ENCODE assay signal across 8 mouse cellular contexts in the genomic region with DNA sequence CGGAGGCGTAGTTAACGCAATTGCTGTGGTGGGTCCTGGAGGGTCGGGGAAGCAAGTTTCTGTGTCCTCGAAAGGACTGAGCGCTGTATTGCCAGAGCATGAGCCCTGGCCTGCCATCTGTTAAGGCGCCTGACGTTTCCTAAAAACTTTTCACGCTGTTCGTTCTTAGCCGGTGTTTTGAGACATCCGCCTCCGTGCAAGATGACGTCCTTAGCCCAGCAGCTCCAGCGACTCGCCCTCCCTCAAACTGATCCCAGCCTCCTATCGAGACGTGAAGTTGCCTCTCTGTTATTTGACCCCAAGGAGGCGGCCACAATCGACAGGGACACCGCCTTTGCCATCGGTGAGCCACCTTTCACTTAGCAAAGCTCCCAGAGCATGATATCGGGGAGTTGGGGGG. TPM values are rescaled to one million over a fixed set of nuclear protein-coding genes. Genes with fewer than 3 reads are reported as not detected.
DNase-seq lines count a peak whose midpoint lies in the region; ATAC-seq and TF ChIP-seq lines count a peak whose summit lies in the region.

No protein-coding gene starts in this region.

- TF ChIP-seq CTCF in hindbrain, postnatal 0 days (IDR thresholded peaks at IDR 0.05; ENCODE audit: low read depth), result no peak

- no peak for DNase-seq in kidney, adult 11 months
- DNase-seq in ES-CJ7 (ENCODE audit: low read depth, low spot score), result peak; percentile 52
- DNase-seq in embryo, embryonic 11.5 days (ENCODE audit: low read depth, low spot score), result peak; percentile 4
- DNase-seq in hindbrain, postnatal 0 days (ENCODE audit: low spot score), result no peak
- no peak for DNase-seq in midbrain, embryonic 10.5 days (ENCODE audit: low spot score)
- no peak for DNase-seq in natural killer cell, adult 2 months (ENCODE audit: low spot score in 2 of 2)
- no peak for DNase-seq in ovary, postnatal 14 days (ENCODE audit: low spot score)

- H3K4me1 ChIP-seq in kidney, embryonic 14.5 days (ENCODE audit: control insufficient read depth, insufficient read depth, low read length), result peaks cover 7% of the 10 kb centered on the region
- H3K4me1 ChIP-seq in hindbrain, postnatal 0 days (ENCODE audit: insufficient read depth, low read length), result peaks cover 5% of the 10 kb centered on the region
- peaks cover 13% of the 10 kb centered on the region for H3K4me1 ChIP-seq in midbrain, embryonic 10.5 days

- H3K4me3 ChIP-seq in kidney, embryonic 14.5 days (ENCODE audit: low read length), result peak overlapping the region; percentile 91
- H3K4me3 ChIP-seq in hindbrain, postnatal 0 days (ENCODE audit: low read length), result peak overlapping the region; percentile 81
- H3K4me3 ChIP-seq in midbrain, embryonic 10.5 days, result peak overlapping the region; percentile 92

- peak overlapping the region; percentile 91 for H3K4me2 ChIP-seq in kidney, embryonic 14.5 days (replicated peaks; ENCODE audit: low read depth, low read length)
- H3K4me2 ChIP-seq in hindbrain, postnatal 0 days (ENCODE audit: low read depth, low read length), result peak overlapping the region; percentile 99

- peak; percentile 32 for ATAC-seq in kidney, embryonic 14.5 days (ENCODE audit: low FRiP score, low TSS enrichment)
- peak; percentile 31; the same call in 1 of the 2 replicates for ATAC-seq in hindbrain, postnatal 0 days

- H3K36me3 ChIP-seq in kidney, embryonic 14.5 days (ENCODE audit: control insufficient read depth, insufficient read depth, low read length), result peaks cover 23% of the 10 kb centered on the region; the same call in 1 of the 2 replicates
- H3K36me3 ChIP-seq in hindbrain, postnatal 0 days (ENCODE audit: insufficient read depth, low read length), result peaks cover 9% of the 10 kb centered on the region; the same call in 1 of the 2 replicates
- peaks cover 34% of the 10 kb centered on the region for H3K36me3 ChIP-seq in midbrain, embryonic 10.5 days

- H3K27ac ChIP-seq in kidney, embryonic 14.5 days (ENCODE audit: low read depth, low read length), result no peak overlapping the region
- no peak overlapping the region; the same call in 1 of the 2 replicates for H3K27ac ChIP-seq in hindbrain, postnatal 0 days
- H3K27ac ChIP-seq in midbrain, embryonic 10.5 days (replicated peaks), result peak overlapping the region; percentile 64

- peak overlapping the region; percentile 62 for H3K9ac ChIP-seq in kidney, embryonic 14.5 days (ENCODE audit: low read depth, low read length)
- H3K9ac ChIP-seq in hindbrain, postnatal 0 days (replicated peaks; ENCODE audit: low read length), result peak overlapping the region; percentile 56

- no peaks in the 10 kb centered on the region for H3K9me3 ChIP-seq in kidney, embryonic 14.5 days (ENCODE audit: control insufficient read depth, low read length)
- no peaks in the 10 kb centered on the region for H3K9me3 ChIP-seq in hindbrain, postnatal 0 days (ENCODE audit: low read length)
- H3K9me3 ChIP-seq in midbrain, embryonic 10.5 days (replicated peaks), result no peaks in the 10 kb centered on the region

- H3K27me3 ChIP-seq in kidney, embryonic 14.5 days (ENCODE audit: control insufficient read depth, insufficient read depth, low read length), result no peaks in the 10 kb centered on the region
- no peaks in the 10 kb centered on the region for H3K27me3 ChIP-seq in hindbrain, postnatal 0 days (ENCODE audit: insufficient read depth, low read length)
- peaks cover 15% of the 10 kb centered on the region for H3K27me3 ChIP-seq in midbrain, embryonic 10.5 days (ENCODE audit: low read depth, poor library complexity, severe bottlenecking)

- WGBS in kidney, embryonic 14.5 days, result under 1% methylated on average over 23 of the region's 23 CpGs
- WGBS in hindbrain, postnatal 0 days, result 0% methylated on average over 23 of the region's 23 CpGs
- under 1% methylated on average over 23 of the region's 23 CpGs for WGBS in midbrain, embryonic 10.5 days

RNA-seq across cellular contexts. Expression of a gene that starts 0.7 kb away (rescaled TPM):
- 23.6 and 37.2 TPM in 2 replicates for polyA plus RNA-seq in kidney, embryonic 14.5 days (2014; fragmentation: Nextera tagmentation; extraction: Ambion mirVana)
- total RNA-seq in hindbrain, postnatal 0 days (2014; rRNA removed), result 12.4 and 14.2 TPM in 2 replicates
- polyA plus RNA-seq in hindbrain, postnatal 0 days (2015; fragmentation: Nextera tagmentation; extraction: Ambion mirVana), result 5.9 and 6.4 TPM in 2 replicates
- 30.9 and 37.4 TPM in 2 replicates for polyA plus RNA-seq in midbrain, embryonic 10.5 days (2016; fragmentation: Nextera tagmentation; extraction: Ambion mirVana)

RNA-seq across cellular contexts. Expression of a gene that starts 55.0 kb away (rescaled TPM):
- polyA plus RNA-seq in kidney, embryonic 14.5 days (2014; fragmentation: Nextera tagmentation; extraction: Ambion mirVana), result 0.64 and 1.7 TPM in 2 replicates
- 2.8 and 6.5 TPM in 2 replicates for total RNA-seq in hindbrain, postnatal 0 days (2014; rRNA removed)
- polyA plus RNA-seq in hindbrain, postnatal 0 days (2015; fragmentation: Nextera tagmentation; extraction: Ambion mirVana), result 2.8 and 4.9 TPM in 2 replicates
- polyA plus RNA-seq in midbrain, embryonic 10.5 days (2016; fragmentation: Nextera tagmentation; extraction: Ambion mirVana), result 1.6 and 1.8 TPM in 2 replicates

Comparison
In these comparisons a context has a peak if more than half of its experiments do, and no peak if none do; other contexts are left out.
1. DNase-seq: peak in ES-CJ7 (single experiment) and embryo, embryonic 11.5 days (single experiment); none in kidney, adult 11 months (single experiment), hindbrain, postnatal 0 days (single experiment), midbrain, embryonic 10.5 days (single experiment), natural killer cell, adult 2 months (0 of 2) and ovary, postnatal 14 days (single experiment).
2. Peak in every context shown above with its lines, with median percentiles within 50 percentile points of each other: H3K4me3 ChIP-seq.